Mouse (Mus musculus) MEL (cell line): ENCODE results near the gene Ctnnbip1. TPM values are rescaled to one million over a fixed set of nuclear protein-coding genes. Genes with fewer than 3 reads are reported as not detected.

Source experiments
- DNase-seq: peaks from one replicate; pipeline ENCODE4 v3.0.0; 2011; ENCODE audit warnings: low read depth, low spot score
- H3K27ac ChIP-seq: 2 replicates; pipeline ENCODE4 v1.5.1; 2012; ENCODE audit warnings: low read depth, mild to moderate bottlenecking, control low read depth, low read length, moderate library complexity; ENCODE audit not compliant: control insufficient read depth
- H3K27me3 ChIP-seq, 2 experiments: fragments of 150-350 bp in 1 of 2; sonication (generic) in 1 of 2; 2 replicates each; pipeline ENCODE4 v1.6.1; 2012; ENCODE audit warnings: low read length in 2 of 2, mild to moderate bottlenecking in 2 of 2, improper control_type of control experiment in 1 of 2, moderate library complexity in 1 of 2; ENCODE audit not compliant: insufficient read depth in 2 of 2, control insufficient read depth in 1 of 2
- H3K36me3 ChIP-seq, 2 experiments: 2 replicates each; pipeline ENCODE4 v1.6.1; 2012 to 2014; ENCODE audit warnings: low read length in 2 of 2, improper control_type of control experiment in 1 of 2, inconsistent platforms in 1 of 2, mild to moderate bottlenecking in 1 of 2; ENCODE audit not compliant: insufficient read depth in 2 of 2, control insufficient read depth in 1 of 2
- H3K4me1 ChIP-seq, 2 experiments: fragments of 150-350 bp in 1 of 2; sonication (generic) in 1 of 2; 2 replicates each; pipeline ENCODE4 v1.6.1; 2012; ENCODE audit warnings: low read length in 2 of 2, improper control_type of control experiment in 1 of 2, mild to moderate bottlenecking in 1 of 2; ENCODE audit not compliant: insufficient read depth in 2 of 2, control insufficient read depth in 1 of 2
- H3K4me3 ChIP-seq, 2 experiments: fragments of 150-350 bp in 1 of 2; sonication (generic) in 1 of 2; 2 replicates each; pipeline ENCODE4 v1.5.1; 2012; ENCODE audit warnings: low read depth in 2 of 2, low read length in 2 of 2, mild to moderate bottlenecking in 2 of 2, moderate library complexity in 2 of 2, control low read depth in 1 of 2, improper control_type of control experiment in 1 of 2; ENCODE audit not compliant: control insufficient read depth in 1 of 2, insufficient read depth in 1 of 2
- H3K79me2 ChIP-seq: 2 replicates; pipeline ENCODE4 v1.6.1; 2012; ENCODE audit warnings: mild to moderate bottlenecking, low read length, moderate library complexity; ENCODE audit not compliant: control insufficient read depth, poor library complexity, insufficient read depth
- H3K9ac ChIP-seq: 2 replicates; pipeline ENCODE4 v1.6.1; 2012; ENCODE audit warnings: low read depth, mild to moderate bottlenecking, control low read depth, low read length, moderate library complexity; ENCODE audit not compliant: control insufficient read depth, poor library complexity, severe bottlenecking
- H3K9me3 ChIP-seq: fragments of 150-350 bp; sonication (generic); replicated peaks from 2 replicates; pipeline ENCODE4 v1.6.1; 2012; ENCODE audit warnings: mild to moderate bottlenecking, low read length, improper control_type of control experiment, moderate library complexity; ENCODE audit not compliant: insufficient read depth
- ELF1 ChIP-seq: IDR thresholded peaks from 2 replicates; pipeline ENCODE4 v1.6.1; 2014; ENCODE audit warnings: low read depth, mild to moderate bottlenecking, inconsistent platforms, low read length, improper control_type of control experiment, moderate library complexity
- EP300 ChIP-seq, 2 experiments: IDR thresholded peaks; 2 replicates each; pipeline ENCODE4 v1.6.1; 2011; ENCODE audit warnings: improper control_type of control experiment in 2 of 2, low read length in 2 of 2, low read depth in 1 of 2, mild to moderate bottlenecking in 1 of 2
- HCFC1 ChIP-seq: IDR thresholded peaks from 2 replicates; pipeline ENCODE4 v1.6.1; 2012; ENCODE audit warnings: low read depth, mild to moderate bottlenecking, inconsistent platforms, low read length, improper control_type of control experiment, moderate library complexity
- MAFK ChIP-seq: IDR thresholded peaks from 2 replicates; pipeline ENCODE4 v1.6.1; 2011; ENCODE audit warnings: low read depth, mild to moderate bottlenecking, low read length, improper control_type of control experiment, borderline replicate concordance
- MAX ChIP-seq: IDR thresholded peaks from 2 replicates; pipeline ENCODE4 v1.6.1; 2011; ENCODE audit warnings: low read length, improper control_type of control experiment
- MEF2A ChIP-seq: IDR thresholded peaks from 2 replicates; pipeline ENCODE4 v1.6.1; 2014; ENCODE audit warnings: low read depth, mild to moderate bottlenecking, inconsistent platforms, low read length, improper control_type of control experiment; ENCODE audit not compliant: poor library complexity, insufficient replicate concordance, severe bottlenecking; ENCODE audit errors: extremely low read depth
- MYC ChIP-seq: IDR thresholded peaks from 2 replicates; pipeline ENCODE4 v1.6.1; 2011; ENCODE audit warnings: low read depth, mild to moderate bottlenecking, low read length, improper control_type of control experiment, moderate library complexity
- NELFE ChIP-seq: IDR thresholded peaks from 2 replicates; pipeline ENCODE4 v1.6.1; 2011; ENCODE audit warnings: low read depth, low read length, improper control_type of control experiment
- POLR2AphosphoS2 ChIP-seq: IDR thresholded peaks from 2 replicates; pipeline ENCODE4 v1.6.1; 2011; ENCODE audit warnings: low read length, improper control_type of control experiment
- RAD21 ChIP-seq: IDR thresholded peaks from 2 replicates; pipeline ENCODE4 v1.6.1; 2011; ENCODE audit warnings: mild to moderate bottlenecking, low read depth, low read length, improper control_type of control experiment
- SIN3A ChIP-seq: IDR thresholded peaks from 2 replicates; pipeline ENCODE4 v1.6.1; 2012; ENCODE audit warnings: low read length, improper control_type of control experiment, inconsistent platforms
- SMC3 ChIP-seq: IDR thresholded peaks from 2 replicates; pipeline ENCODE4 v1.6.1; 2011; ENCODE audit warnings: low read depth, low read length, improper control_type of control experiment
- TAL1 ChIP-seq: IDR thresholded peaks from 2 replicates; pipeline ENCODE4 v1.6.1; 2012; ENCODE audit warnings: mild to moderate bottlenecking, inconsistent platforms, low read length, moderate library complexity, mixed read lengths
- TBP ChIP-seq: IDR thresholded peaks from 2 replicates; pipeline ENCODE4 v1.8.0; 2011; ENCODE audit warnings: low read depth, low read length, improper control_type of control experiment
- ZMIZ1 ChIP-seq: IDR thresholded peaks from 2 replicates; pipeline ENCODE4 v1.6.1; 2012; ENCODE audit warnings: low read depth, mild to moderate bottlenecking, inconsistent platforms, low read length, improper control_type of control experiment, moderate library complexity
- ZNF384 ChIP-seq: IDR thresholded peaks from 2 replicates; pipeline ENCODE4 v1.6.1; 2012; ENCODE audit warnings: low read depth, mild to moderate bottlenecking, inconsistent platforms, low read length, improper control_type of control experiment
- polyA plus RNA-seq, 2 experiments: library from polyadenylated mRNA; stranded (reverse) in 1 of 2; unstranded in 1 of 2; fragments of >175 nt in 1 of 2; fragments of >200 nt in 1 of 2; gene quantifications; 2 replicates each; pipeline versions ENCODE4 v1.2.1 to v1.2.4; 2012; ENCODE audit warnings: low replicate concordance in 2 of 2, low read depth in 1 of 2; ENCODE audit not compliant: insufficient read length in 2 of 2, insufficient read depth in 1 of 2, missing spikeins in 1 of 2
- total RNA-seq: library from RNA; depleted of rRNA; stranded (reverse); fragments of 300-350 nt; gene quantifications from 2 replicates; pipeline ENCODE4 v1.2.3, GENCODE M21; 2012

The Ctnnbip1 gene
- total and polyA plus RNA-seq, 3 experiments = 12.7 to 20.2 TPM; not detected in 1

GRCm38 (mm10) chr4:149529691-149530090, 11.7 kb downstream of the Ctnnbip1 start:
- TF ChIP-seq EP300 (IDR thresholded peaks at IDR 0.05; ENCODE audit: low read depth in 1 of 2, low read length in 2 of 2) (no peak), NELFE (no peak), POLR2AphosphoS2 (no peak), TAL1 (no peak), MEF2A (no peak), MAX (no peak)
- no peak overlapping the region for H3K4me3 ChIP-seq
- DNase-seq = no peak
- H3K27me3 ChIP-seq = no peaks in the 10 kb centered on the region
- no peaks in the 10 kb centered on the region for H3K9me3 ChIP-seq
- H3K4me1 ChIP-seq = no peaks in the 10 kb centered on the region
- H3K79me2 ChIP-seq = no peaks in the 10 kb centered on the region
- H3K9ac ChIP-seq = no peak overlapping the region
- no peaks in the 10 kb centered on the region for H3K36me3 ChIP-seq
- H3K27ac ChIP-seq = no peak overlapping the region

DNA sequence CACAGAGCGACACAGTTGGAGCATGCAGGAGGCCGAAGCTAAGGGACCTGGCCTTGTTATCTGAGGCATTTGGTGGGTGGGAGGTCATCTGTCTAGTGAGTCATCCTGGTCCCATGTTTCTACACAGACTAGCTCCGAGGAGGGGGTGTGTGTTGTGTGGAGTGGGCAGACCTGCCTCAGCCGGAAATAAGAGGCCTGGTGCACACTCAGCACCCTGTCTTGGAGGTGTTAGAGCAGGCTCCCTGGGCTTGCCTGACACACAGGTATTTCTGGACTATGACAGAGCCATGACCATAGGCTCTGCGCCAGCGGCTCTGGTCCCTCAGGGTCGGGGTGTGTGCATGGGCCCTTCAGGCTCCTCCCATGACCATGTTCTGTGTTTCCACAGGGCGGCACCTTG, 21.4 kb downstream of the Ctnnbip1 start:
- TF ChIP-seq ELF1 (no peak), HCFC1 (no peak), SIN3A (no peak), SMC3 (no peak), RAD21 (no peak), TAL1 (no peak), MYC (no peak)
- no peaks in the 10 kb centered on the region for H3K27me3 ChIP-seq
- no peak overlapping the region for H3K4me3 ChIP-seq
- DNase-seq = no peak
- no peaks in the 10 kb centered on the region for H3K36me3 ChIP-seq
- H3K27ac ChIP-seq = no peak overlapping the region
- no peaks in the 10 kb centered on the region for H3K79me2 ChIP-seq
- H3K9ac ChIP-seq = no peak overlapping the region
- H3K9me3 ChIP-seq = no peaks in the 10 kb centered on the region
- no peaks in the 10 kb centered on the region for H3K4me1 ChIP-seq

DNA sequence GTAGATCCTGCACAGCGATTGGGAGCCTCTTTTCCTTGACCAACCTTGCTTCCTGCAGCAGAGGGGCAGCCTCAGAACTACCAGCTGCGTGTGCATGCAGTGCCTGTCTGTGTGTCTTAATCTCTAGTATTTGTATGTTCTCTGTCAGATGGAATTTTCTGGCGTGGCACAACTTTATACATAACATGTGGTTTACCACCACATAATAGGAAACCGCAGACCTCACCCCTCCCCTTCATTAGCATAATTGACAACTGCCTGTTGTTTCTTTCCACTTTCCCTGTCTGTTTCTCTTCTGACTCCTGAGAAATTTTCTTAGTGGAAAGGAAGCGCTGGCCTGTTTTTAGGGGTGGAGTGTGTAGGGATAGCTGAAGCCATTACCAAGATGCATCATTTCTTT, 23.9 kb downstream of the Ctnnbip1 start:
- H3K27me3 ChIP-seq = no peaks in the 10 kb centered on the region

More for the DNA sequence above, 23.9 kb downstream of the Ctnnbip1 start:
- H3K27ac ChIP-seq = no peak overlapping the region
- TF ChIP-seq MAFK = no peak
- no peak for TF ChIP-seq RAD21
- TF ChIP-seq TBP = no peak
- no peak for TF ChIP-seq ZNF384
- TF ChIP-seq SIN3A = no peak
- no peak for TF ChIP-seq MAX
- TF ChIP-seq ZMIZ1 = no peak
- TF ChIP-seq, all 39 proteins: peak for 0
- no peaks in the 10 kb centered on the region for H3K9me3 ChIP-seq
- H3K4me3 ChIP-seq = no peak overlapping the region
- no peaks in the 10 kb centered on the region for H3K4me1 ChIP-seq
- no peaks in the 10 kb centered on the region for H3K36me3 ChIP-seq
- no peak for DNase-seq
- no peak overlapping the region for H3K9ac ChIP-seq
- H3K79me2 ChIP-seq = no peaks in the 10 kb centered on the region
